Mouse (Mus musculus) kidney, postnatal 0 days (tissue): ENCODE data around the gene Adamts12. TPM values are rescaled to one million over a fixed set of nuclear protein-coding genes. Genes with fewer than 3 reads are reported as not detected.

ENCODE experiments used
- ATAC-seq: fragments of 200-750 bp; cut with Nextera tagmentation; replicated peaks from 2 replicates; pipeline ENCODE4 v1.8.0; 2017; ENCODE audit warnings: low read depth, moderate number of reproducible peaks, moderate TSS enrichment, moderate library complexity; ENCODE audit not compliant: low FRiP score
- DNase-seq: peaks from one replicate; pipeline ENCODE4 v3.0.0-alpha.2; 2016; ENCODE audit warnings: low spot score
- H3K27ac ChIP-seq: fragments of 300-500 bp; sonication (generic); 2 replicates; pipeline ENCODE4 v1.5.1; 2014; ENCODE audit warnings: mild to moderate bottlenecking
- H3K27me3 ChIP-seq: fragments of 300-500 bp; sonication (generic); 2 replicates; pipeline ENCODE4 v1.6.1; 2014; ENCODE audit warnings: low read length, mixed read lengths; ENCODE audit not compliant: insufficient read depth
- H3K36me3 ChIP-seq: fragments of 300-500 bp; sonication (generic); 2 replicates; pipeline ENCODE4 v1.6.1; 2014; ENCODE audit warnings: low read length, mixed read lengths; ENCODE audit not compliant: insufficient read depth
- H3K4me1 ChIP-seq: fragments of 300-500 bp; sonication (generic); replicated peaks from 2 replicates; pipeline ENCODE4 v1.6.1; 2014; ENCODE audit warnings: antibody characterized with exemption, low read length, mixed read lengths; ENCODE audit not compliant: insufficient read depth
- H3K4me2 ChIP-seq: fragments of 300-500 bp; sonication (generic); 2 replicates; pipeline ENCODE4 v1.6.1; 2014; ENCODE audit warnings: mild to moderate bottlenecking, low read length, moderate library complexity, mixed read lengths
- H3K4me3 ChIP-seq: fragments of 300-500 bp; sonication (generic); replicated peaks from 2 replicates; pipeline ENCODE4 v1.5.1; 2014; ENCODE audit warnings: low read depth, low read length
- H3K9ac ChIP-seq: fragments of 300-500 bp; sonication (generic); 2 replicates; pipeline ENCODE4 v1.6.1; 2014; ENCODE audit warnings: low read depth, low read length
- H3K9me3 ChIP-seq: fragments of 300-500 bp; sonication (generic); replicated peaks from 2 replicates; pipeline ENCODE4 v1.6.1; 2016; ENCODE audit warnings: low read length, inconsistent platforms, mixed read lengths
- CTCF ChIP-seq: IDR thresholded peaks from 2 replicates; pipeline ENCODE4 v1.5.1; 2016; ENCODE audit warnings: antibody characterized with exemption, low read depth, mild to moderate bottlenecking, moderate library complexity
- WGBS: fragments of 180-500 bp; shearing (Covaris S2); extraction: QIAGEN DNeasy Blood & Tissue Kit; methylation state at CpG from one replicate; pipeline ENCODE4 v1.1.7; 2014; 5-methylcytosine and 5-hydroxymethylcytosine counted together
- polyA plus RNA-seq: library from polyadenylated mRNA; unstranded; fragments of >200 nt; fragmentation: Nextera tagmentation; extraction: Ambion mirVana; gene quantifications from 2 replicates; pipeline ENCODE4 v1.2.1, GENCODE M21; 2015

Gene Adamts12
- polyA plus RNA-seq, 1 experiment from 2014 or later, result 2.1 TPM

DNA sequence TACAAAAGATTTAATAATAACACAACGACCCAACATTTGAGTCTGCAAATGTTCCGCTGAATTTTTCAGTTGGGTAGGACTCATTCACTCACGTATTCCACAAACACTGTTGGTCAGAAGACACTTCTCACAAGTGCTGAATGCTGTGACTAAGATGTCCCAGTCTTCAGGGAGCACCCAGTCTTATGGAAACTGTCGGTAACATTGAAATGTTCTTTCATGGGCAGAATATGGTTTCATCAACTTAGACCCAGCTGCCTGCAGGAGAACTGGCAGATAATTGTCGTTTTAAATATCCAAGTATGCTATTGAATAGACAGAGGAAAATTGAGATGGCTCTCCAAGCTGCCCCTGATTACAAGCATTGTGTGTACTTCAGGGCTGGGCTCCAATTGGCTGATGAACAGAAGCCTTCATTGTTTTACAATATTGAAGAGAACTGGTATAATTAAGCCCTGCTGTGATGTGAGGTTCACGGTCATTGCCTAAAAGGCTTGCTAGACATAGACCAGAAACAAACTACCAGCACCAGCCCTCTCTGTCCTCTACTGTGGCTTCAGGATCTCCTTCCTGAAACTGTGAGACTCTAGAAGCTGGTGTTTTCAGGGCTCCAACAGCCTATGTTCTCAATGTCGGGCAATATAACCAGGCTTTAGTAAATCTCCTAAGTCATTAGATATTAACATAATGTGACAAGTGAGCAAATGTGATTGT, 275.0 kb downstream of the Adamts12 start:
- H3K4me3 ChIP-seq, result no peak overlapping the region
- H3K27me3 ChIP-seq, result no peaks in the 10 kb centered on the region
- no peaks in the 10 kb centered on the region for H3K4me1 ChIP-seq
- 90% methylated on average over 7 of the region's 7 CpGs for WGBS
- no peak for TF ChIP-seq CTCF
- no peak overlapping the region for H3K27ac ChIP-seq
- DNase-seq (no peak), ATAC-seq (no peak)
- no peaks in the 10 kb centered on the region for H3K36me3 ChIP-seq
- no peak overlapping the region for H3K4me2 ChIP-seq
- no peak overlapping the region for H3K9ac ChIP-seq
- no peaks in the 10 kb centered on the region for H3K9me3 ChIP-seq

DNA sequence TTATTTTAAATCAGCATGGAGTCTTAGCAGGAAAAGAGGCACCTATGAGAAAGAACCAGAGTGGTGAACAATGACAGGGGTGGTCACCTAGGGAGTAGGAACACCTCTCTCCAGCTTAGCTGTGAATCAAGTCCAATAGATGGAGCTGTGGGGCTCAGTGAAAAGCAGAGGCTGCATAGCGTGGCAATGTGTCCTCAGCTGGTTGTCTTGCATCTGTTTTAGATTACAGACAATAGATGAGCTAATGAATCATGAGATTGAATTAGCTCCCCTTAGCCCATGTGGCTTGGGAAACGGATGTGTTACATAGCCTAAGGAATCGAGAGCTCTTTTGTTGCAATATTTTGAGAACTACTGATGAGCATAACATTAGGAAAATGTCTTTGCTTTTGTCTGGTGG, 291.3 kb downstream of the Adamts12 start:
- ATAC-seq (no peak), DNase-seq (no peak)
- no peaks in the 10 kb centered on the region for H3K27me3 ChIP-seq
- TF ChIP-seq CTCF, result no peak
- H3K4me1 ChIP-seq, result no peaks in the 10 kb centered on the region
- no peaks in the 10 kb centered on the region for H3K9me3 ChIP-seq
- H3K27ac ChIP-seq, result no peak overlapping the region
- no peak overlapping the region for H3K9ac ChIP-seq
- H3K4me2 ChIP-seq, result no peak overlapping the region
- WGBS, result 78% methylated on average over 3 of the region's 3 CpGs
- H3K4me3 ChIP-seq, result no peak overlapping the region
- H3K36me3 ChIP-seq, result no peaks in the 10 kb centered on the region

DNA sequence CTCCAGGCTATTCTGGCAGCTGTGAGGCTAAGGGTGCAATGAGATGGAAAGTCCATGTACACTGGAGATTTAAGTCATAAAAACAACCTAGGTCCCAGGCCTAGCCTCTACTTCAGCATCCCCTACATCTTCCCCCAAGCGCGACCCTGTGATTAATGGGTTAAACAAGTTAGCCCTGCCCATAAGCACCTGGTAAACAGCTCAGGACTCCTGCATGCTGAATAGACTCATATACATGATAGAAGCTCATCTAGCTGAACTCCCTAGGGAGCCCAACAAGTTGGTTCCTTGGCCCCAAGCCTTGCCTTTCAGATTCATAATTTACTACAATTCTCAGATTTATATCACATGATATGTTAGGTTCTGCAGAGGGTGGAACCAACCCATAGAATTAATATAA, 292.9 kb downstream of the Adamts12 start:
- ATAC-seq (no peak), DNase-seq (no peak)
- TF ChIP-seq CTCF, result no peak
- Histone ChIP-seq H3K9me3 (no peaks in the 10 kb centered on the region), H3K27ac (no peak overlapping the region), H3K9ac (no peak overlapping the region), H3K36me3 (no peaks in the 10 kb centered on the region), H3K4me2 (no peak overlapping the region), H3K4me3 (no peak overlapping the region), H3K4me1 (no peaks in the 10 kb centered on the region), H3K27me3 (no peaks in the 10 kb centered on the region)
- 87% methylated on average over 2 of the region's 2 CpGs for WGBS

DNA sequence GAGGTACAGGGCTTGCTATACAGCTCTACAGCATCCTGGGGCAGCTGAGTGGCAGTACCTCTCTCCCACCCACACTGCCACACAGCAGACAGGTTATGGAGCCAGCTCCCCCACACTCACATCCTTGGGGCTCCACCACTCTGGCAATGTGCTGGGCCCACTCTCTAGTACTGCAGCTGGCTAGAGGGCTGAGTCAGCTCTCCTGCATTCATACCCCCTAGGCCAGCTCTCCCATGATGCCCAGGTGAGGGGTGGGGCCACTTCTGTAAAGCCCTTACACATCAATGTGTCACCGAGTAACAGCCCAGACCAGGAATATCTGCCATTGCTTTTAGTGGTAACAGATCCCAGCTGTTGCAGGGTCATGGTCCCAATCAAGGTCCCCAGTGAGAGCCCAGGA, 296.3 kb downstream of the Adamts12 start:
- TF ChIP-seq CTCF, result no peak
- Histone ChIP-seq H3K4me2 (no peak overlapping the region), H3K4me1 (no peaks in the 10 kb centered on the region), H3K9ac (no peak overlapping the region), H3K27me3 (no peaks in the 10 kb centered on the region), H3K36me3 (no peaks in the 10 kb centered on the region), H3K27ac (no peak overlapping the region), H3K4me3 (no peak overlapping the region), H3K9me3 (no peaks in the 10 kb centered on the region)
- WGBS, result 71% methylated on average over 1 of the region's 1 CpGs
- ATAC-seq (no peak), DNase-seq (no peak)

DNA sequence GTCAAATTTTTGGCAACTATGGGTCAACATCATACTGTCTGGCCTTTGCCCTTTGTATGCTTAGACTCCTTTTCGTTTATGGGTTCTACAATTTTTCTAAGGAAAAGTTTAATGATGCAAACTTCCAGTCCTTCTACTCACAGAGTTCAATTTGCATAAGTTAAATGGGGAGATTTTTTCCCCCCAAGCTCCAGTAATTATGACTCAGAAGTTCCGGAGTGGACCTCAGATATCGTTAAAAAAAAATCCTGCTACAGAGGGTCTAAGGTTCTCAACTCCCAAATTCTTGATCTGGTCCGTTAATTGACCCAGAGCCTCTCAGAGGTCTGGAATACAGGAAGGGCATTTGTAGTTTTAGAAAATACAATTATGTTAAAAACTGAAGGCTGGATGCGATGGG, 297.2 kb downstream of the Adamts12 start:
- WGBS, result 72% methylated on average over 5 of the region's 5 CpGs
- ATAC-seq, result no peak
- Histone ChIP-seq H3K9me3 (no peaks in the 10 kb centered on the region), H3K27ac (no peak overlapping the region), H3K27me3 (no peaks in the 10 kb centered on the region), H3K9ac (no peak overlapping the region), H3K4me1 (no peaks in the 10 kb centered on the region), H3K4me2 (no peak overlapping the region), H3K4me3 (no peak overlapping the region), H3K36me3 (no peaks in the 10 kb centered on the region)
- no peak for DNase-seq
- no peak for TF ChIP-seq CTCF

DNA sequence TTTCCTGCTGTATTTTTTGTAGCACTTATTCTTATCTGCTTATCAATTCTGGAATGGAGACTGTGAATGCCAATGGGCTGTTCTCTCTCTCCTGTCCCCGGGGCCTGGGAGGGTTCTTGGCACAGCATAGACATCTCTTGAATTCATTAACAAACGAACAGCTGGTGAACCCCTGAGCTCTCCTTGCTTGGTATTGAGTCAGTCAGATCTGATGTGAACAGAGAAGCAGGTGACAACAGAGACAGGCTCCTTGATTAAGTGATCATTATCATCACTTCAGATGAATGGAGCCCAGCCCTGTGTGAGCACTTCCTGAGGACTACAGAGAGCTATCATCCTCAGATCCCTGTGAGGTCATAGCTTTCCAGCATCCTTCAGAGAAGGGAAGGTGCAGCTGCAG, 299.5 kb downstream of the Adamts12 start:
- no peak overlapping the region for H3K4me3 ChIP-seq
- TF ChIP-seq CTCF, result no peak
- H3K36me3 ChIP-seq, result no peaks in the 10 kb centered on the region
- no peak overlapping the region for H3K27ac ChIP-seq
- WGBS, result 47% methylated on average over 2 of the region's 2 CpGs
- DNase-seq (no peak), ATAC-seq (no peak)
- no peaks in the 10 kb centered on the region for H3K27me3 ChIP-seq
- H3K9ac ChIP-seq, result no peak overlapping the region
- H3K9me3 ChIP-seq, result no peaks in the 10 kb centered on the region
- H3K4me1 ChIP-seq, result no peaks in the 10 kb centered on the region
- no peak overlapping the region for H3K4me2 ChIP-seq

DNA sequence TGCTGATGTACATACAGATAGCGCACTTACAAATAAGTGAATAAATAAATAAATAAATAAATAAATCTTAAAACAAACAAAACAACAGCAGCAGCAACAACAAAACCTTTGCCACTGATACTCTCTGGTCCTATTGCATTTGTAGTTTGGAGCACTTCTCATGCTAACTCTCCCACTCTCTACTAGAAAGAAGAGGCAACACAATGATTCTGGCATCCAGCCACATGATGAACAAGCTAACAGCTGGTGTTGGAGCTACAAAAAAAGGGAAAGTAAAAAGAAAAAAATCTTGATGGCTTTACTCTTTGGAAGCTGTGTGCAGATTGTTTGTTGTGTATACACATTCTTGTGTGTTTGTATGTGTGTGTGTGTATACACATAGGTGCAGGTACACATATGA, 300.2 kb downstream of the Adamts12 start:
- Histone ChIP-seq H3K9ac (no peak overlapping the region), H3K27ac (no peak overlapping the region), H3K4me2 (no peak overlapping the region), H3K9me3 (no peaks in the 10 kb centered on the region), H3K4me1 (no peaks in the 10 kb centered on the region), H3K27me3 (no peaks in the 10 kb centered on the region), H3K4me3 (no peak overlapping the region), H3K36me3 (no peaks in the 10 kb centered on the region)
- DNase-seq (peak; percentile 18), ATAC-seq (no peak)
- no peak for TF ChIP-seq CTCF
- 94% methylated on average over 1 of the region's 1 CpGs for WGBS
